Mouse (Mus musculus): ENCODE measurements at regions not wholly inside any gene's neighbourhood (a gene's known extent, or its start where the extent isn't known, plus 50 kb on each side); places are given as distances from the start of the nearest gene placed in this dataset.

- no peak for DNase-seq (ENCODE audit: low spot score)
These were observed 105.3 kb upstream of the Arg1 start for GRCm38 (mm10) chr10:25032625-25033024.

DNA sequence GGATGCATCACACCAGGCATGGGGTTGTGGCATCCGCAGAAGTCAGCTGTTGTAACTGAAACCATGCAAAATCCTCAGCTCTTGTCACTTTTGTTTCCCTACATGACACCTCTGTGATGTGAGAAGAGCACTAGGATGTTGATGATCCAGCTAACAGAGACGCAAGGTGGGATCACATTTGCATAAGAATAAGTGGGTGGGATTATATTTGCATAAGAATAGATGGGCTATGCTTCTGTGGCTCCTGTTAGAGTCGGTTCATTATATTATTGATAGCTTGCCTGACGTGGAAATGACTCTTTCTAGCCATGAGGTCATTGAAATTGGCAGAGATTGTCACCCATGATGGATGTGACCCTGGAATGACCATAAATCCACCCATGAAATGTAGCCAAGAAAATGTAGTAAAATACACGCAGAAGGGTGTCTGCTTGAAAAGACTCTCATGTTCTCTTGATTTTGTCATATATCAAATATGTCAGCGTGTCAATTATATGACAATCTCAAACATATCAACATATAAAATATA, 102.2 kb upstream of the Arg1 start:
- no peak for DNase-seq (ENCODE audit: low spot score)

DNA sequence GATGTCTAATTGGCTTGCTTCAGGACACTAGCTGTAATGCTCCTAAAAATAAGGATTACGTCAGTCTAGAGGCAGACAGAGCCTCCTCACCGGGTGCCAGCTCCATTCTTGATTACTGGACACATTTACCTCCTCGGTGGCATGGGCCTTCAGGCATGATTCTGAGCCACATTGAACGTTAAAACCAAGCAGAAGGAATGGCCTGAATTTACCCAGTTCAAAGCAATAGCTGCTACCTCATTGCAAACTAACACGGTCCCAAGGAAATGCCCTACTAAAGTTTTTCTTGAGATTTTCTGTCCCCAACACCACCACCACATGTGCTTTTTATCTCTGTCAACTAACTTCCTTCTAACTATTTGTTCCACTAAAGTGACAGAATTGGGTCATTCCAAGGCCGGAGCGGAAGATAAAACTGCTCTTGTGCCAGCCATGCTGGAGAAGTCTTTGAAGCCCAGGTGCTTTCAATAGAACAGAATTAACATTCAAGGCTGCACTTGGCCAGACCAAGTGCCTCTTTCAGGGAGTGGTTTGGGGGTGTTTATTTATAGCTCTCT, 96.4 kb upstream of the Arg1 start:
- DNase-seq (ENCODE audit: low spot score), result peak; percentile 17

GRCm38 (mm10) chr10:25023044-25023540, 95.8 kb upstream of the Arg1 start:
- DNase-seq (ENCODE audit: low spot score), result no peak

GRCm38 (mm10) chr10:25018946-25019345, 91.7 kb upstream of the Arg1 start:
- no peak for DNase-seq (ENCODE audit: low spot score)

- no peak for DNase-seq (ENCODE audit: low spot score)
These were observed 90.6 kb upstream of the Arg1 start for GRCm38 (mm10) chr10:25017843-25018242.

- no peak for DNase-seq (ENCODE audit: low spot score)
These were observed 88.8 kb upstream of the Arg1 start for GRCm38 (mm10) chr10:25016110-25016509.

DNA sequence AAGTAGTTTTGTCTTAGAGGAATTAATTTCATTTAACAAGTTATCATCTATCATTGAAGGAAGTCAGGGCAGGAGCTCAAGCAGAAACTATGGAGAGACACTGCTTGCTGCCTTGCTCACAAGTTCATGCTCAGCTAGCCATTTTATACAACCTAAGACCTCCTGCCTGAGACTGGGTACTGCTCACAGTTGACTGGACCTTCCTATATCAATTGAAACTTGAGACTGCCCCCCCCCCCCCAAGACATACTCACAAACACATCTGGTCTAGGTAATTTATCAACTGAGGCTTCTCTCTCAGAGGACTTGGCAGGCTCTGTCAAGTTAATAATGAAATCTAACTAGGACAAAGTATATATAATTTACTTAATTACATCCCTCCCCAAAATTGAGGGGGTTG, 84.8 kb upstream of the Arg1 start:
- DNase-seq (ENCODE audit: low spot score), result no peak

GRCm38 (mm10) chr10:25001299-25001698, 74.0 kb upstream of the Arg1 start:
- no peak for DNase-seq (ENCODE audit: low spot score)

- DNase-seq (ENCODE audit: low spot score), result no peak
These were observed 73.2 kb upstream of the Arg1 start for GRCm38 (mm10) chr10:25000231-25001222.

DNA sequence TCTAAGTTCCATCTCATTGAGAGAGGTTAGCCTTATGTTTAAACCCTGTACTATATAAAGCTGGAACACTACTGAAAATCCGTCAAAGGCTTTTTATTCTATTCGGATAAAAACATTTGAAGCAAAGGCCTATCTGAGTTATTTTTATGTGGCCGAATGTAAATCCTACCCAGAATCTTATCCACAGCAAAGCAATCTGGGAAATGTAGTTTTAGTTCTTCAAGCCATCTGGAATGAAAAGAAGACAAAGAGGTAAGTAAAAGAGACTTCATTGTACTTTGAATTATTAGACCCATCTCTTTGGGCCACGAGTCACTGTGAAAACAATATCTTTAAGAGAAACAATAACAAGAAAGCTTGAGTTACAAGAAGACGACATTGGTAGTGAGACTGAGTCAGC, 72.5 kb upstream of the Arg1 start:
- no peak for DNase-seq (ENCODE audit: low spot score)

DNA sequence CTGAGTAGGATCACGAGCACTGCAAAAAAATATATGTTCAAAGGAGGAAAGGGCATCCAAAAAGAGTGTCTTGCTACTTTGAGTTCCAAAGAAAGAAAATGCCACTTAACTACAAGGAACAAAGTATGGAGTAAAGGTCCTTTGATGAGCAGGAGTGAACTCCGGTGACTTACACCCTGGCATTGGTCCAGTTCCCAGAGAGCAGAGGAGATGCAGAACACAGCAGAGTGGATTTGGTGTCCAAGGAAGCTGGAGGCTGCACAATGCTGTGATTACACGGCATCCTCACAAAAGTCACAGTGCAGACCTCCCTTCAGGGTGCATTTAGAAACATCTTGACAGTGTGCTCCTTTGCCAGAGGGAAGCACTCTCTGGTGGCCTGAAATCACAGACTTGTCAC, 70.4 kb upstream of the Arg1 start:
- DNase-seq (ENCODE audit: low spot score), result no peak

DNA sequence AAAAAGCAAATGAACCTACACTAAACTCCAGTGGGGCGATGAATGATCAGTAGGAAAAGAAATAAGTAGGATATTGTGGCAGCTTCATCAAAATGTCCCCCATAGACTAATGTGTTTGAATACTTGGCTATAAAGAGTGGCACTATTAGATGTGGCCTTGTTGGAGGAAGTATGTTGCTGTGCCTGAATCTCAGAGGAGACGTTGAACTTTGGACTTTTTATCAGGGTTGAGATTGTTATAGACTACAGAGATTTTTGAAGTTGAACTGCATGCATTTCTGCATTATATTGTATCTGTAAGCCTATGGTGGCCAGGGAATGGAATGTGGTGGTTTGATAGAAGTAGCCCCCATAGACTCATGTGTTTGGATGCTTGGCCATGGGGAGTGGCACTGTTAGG, 68.5 kb upstream of the Arg1 start:
- DNase-seq (ENCODE audit: low spot score), result no peak

DNA sequence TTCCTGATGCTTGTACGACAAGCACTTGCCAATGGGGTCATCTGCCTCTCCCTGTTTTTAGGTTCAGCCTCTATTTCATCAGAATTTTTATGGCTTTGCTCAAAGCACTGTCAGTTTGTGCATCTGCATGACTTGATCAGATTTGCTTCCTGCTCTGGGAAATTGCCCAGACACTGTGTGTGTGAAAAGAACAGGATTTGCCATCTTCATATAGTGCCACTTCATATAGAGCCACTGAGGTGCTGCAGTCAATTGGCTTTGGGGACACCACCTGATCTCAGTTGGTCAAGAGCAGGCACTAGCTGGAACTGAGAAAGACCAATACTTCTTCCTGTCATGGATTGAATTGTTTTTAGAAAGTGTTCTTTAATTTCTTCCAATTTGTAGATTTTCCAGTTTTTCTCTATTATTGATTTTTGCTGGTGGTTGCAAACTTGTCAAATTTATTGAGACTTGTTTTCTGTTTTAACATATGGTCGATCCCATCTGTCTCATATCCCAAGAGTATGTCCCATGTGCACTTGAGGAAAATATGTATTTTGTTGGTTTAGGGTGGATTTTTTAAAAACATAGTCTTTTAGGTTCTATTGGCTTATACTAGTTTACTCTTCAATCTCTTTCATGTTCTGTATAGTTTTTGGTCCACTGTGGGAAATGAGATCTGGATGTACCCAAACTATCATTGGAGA, 62.8 kb upstream of the Arg1 start:
- no peak for DNase-seq (ENCODE audit: low spot score)

DNA sequence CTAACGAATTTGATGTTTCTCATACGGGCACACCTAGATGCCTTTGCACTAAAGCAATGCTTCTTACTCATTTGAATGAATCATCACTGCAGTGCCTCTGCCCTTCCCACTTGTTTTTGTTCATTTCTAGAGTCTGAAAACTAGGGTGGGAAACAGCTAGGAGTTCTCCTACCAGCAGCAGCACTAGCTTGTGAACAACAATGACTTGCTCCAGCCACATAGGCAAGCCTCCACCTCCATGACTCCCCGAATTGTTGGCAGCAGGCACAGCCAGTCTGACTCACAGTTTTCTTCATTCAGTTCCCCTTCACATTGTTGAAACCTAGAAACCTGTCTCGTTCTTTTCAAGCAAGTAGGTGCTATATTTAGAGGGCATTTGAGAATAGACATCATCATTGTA, 57.5 kb upstream of the Arg1 start:
- no peak for DNase-seq (ENCODE audit: low spot score)

DNA sequence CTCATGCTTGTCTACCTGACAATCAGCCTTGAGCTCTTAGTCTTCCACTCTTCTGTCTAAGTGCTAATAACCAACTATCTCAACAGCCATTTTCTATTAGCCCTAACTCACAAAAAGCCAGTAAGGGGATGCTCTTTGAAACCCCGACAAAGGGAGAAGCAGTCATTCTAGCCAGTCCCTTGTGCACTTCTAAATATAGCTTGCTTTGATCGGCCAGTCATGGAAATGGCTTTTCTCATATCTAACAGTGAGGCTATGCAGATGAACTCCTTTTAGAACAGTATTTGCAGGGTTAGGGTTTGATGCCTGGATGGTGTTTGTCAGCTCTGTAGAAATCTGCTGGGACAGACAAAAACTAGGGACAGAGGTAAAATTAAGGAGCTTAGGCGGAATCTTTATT, 54.5 kb upstream of the Arg1 start:
- DNase-seq (ENCODE audit: low spot score), result no peak
